Mouse (Mus musculus): ENCODE data around the gene Src. TPM values are rescaled to one million over a fixed set of nuclear protein-coding genes. Genes with fewer than 3 reads are reported as not detected.
A peak's percentile ranks its signal among the peaks of the same experiment; 100 is the strongest.

Gene Src
- polyA plus RNA-seq, 1 experiment from 2014 or later: 14.0 TPM

DNA sequence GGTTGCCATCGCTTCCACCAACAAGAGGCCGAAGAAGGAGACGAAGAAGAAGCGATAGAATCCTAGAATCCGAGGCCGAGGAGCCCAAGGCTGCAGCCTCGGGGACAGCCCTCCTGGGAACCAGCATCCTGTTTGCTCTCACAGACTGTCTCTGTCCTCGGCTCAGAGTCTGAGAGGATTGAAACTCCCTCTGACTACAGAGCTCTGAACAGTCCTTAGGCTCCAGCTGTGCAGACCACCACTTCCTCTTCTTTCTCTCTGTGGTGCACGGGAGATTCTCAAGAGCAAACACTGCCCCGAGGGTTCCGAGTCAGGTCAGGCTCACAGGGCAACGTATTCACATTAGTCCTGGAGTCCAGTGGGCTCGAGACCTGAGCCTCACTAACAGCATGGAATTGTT is 22.3 kb upstream of the Src start:
- no peak for DNase-seq (ENCODE audit: low spot score)

DNA sequence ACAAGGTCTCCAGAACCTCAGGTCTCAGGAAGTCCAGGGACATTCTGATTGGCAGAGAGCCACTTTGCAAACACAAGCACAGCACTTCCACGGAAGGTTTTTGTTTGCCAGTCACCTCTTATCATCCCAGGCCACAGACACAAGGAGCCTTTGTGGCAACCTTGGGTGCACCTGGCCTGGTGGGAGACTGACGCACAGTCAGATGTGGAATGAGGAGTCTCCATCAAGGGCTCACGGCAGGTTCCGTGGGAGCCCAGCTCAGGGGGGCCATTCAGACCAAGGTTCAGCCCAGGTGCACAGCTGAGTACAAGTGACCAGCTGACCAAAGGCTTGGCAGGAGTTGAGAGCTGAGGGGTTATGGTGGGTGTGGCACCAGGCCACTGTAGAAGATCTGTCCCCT is 20.9 kb upstream of the Src start:
- no peak for TF ChIP-seq CTCF (IDR thresholded peaks at IDR 0.05; ENCODE audit: low read depth)
- ATAC-seq (replicated peaks; ENCODE audit: low FRiP score, low read depth) (no peak), DNase-seq (ENCODE audit: low spot score) (no peak)
- Histone ChIP-seq H3K4me1 (replicated peaks; ENCODE audit: insufficient read depth, low read length) (no peaks in the 10 kb centered on the region), H3K9ac (ENCODE audit: low read depth, low read length) (no peak overlapping the region), H3K4me2 (ENCODE audit: low read length) (no peak overlapping the region), H3K27ac (no peak overlapping the region), H3K36me3 (ENCODE audit: insufficient read depth, low read length) (peaks cover 17% of the 10 kb centered on the region), H3K4me3 (replicated peaks; ENCODE audit: low read depth, low read length) (no peak overlapping the region), H3K9me3 (replicated peaks; ENCODE audit: low read length) (no peaks in the 10 kb centered on the region), H3K27me3 (ENCODE audit: insufficient read depth, low read length) (no peaks in the 10 kb centered on the region)
- WGBS: 85% methylated on average over 4 of the region's 4 CpGs

More for the DNA sequence above, 22.3 kb upstream of the Src start:
- no peak for TF ChIP-seq CTCF (IDR thresholded peaks at IDR 0.05; ENCODE audit: low read depth)
- no peak overlapping the region for H3K9ac ChIP-seq (ENCODE audit: low read depth, low read length)
- H3K27ac ChIP-seq: no peak overlapping the region
- H3K4me2 ChIP-seq (ENCODE audit: low read length): no peak overlapping the region
- WGBS: 61% methylated on average over 13 of the region's 13 CpGs
- H3K9me3 ChIP-seq (replicated peaks; ENCODE audit: low read length): no peaks in the 10 kb centered on the region
- H3K36me3 ChIP-seq (ENCODE audit: insufficient read depth, low read length): peaks cover 17% of the 10 kb centered on the region
- no peaks in the 10 kb centered on the region for H3K4me1 ChIP-seq (replicated peaks; ENCODE audit: insufficient read depth, low read length)
- ATAC-seq (replicated peaks; ENCODE audit: low FRiP score, low read depth): no peak
- H3K4me3 ChIP-seq (replicated peaks; ENCODE audit: low read depth, low read length): no peak overlapping the region
- H3K27me3 ChIP-seq (ENCODE audit: insufficient read depth, low read length): no peaks in the 10 kb centered on the region

- Histone ChIP-seq H3K27ac (no peak overlapping the region), H3K4me2 (ENCODE audit: low read length) (no peak overlapping the region), H3K9ac (ENCODE audit: low read depth, low read length) (no peak overlapping the region), H3K4me1 (replicated peaks; ENCODE audit: insufficient read depth, low read length) (no peaks in the 10 kb centered on the region), H3K9me3 (replicated peaks; ENCODE audit: low read length) (no peaks in the 10 kb centered on the region), H3K27me3 (ENCODE audit: insufficient read depth, low read length) (no peaks in the 10 kb centered on the region), H3K4me3 (replicated peaks; ENCODE audit: low read depth, low read length) (no peak overlapping the region), H3K36me3 (ENCODE audit: insufficient read depth, low read length) (peaks cover 17% of the 10 kb centered on the region)
- DNase-seq (ENCODE audit: low spot score) (no peak), ATAC-seq (replicated peaks; ENCODE audit: low FRiP score, low read depth) (no peak)
- TF ChIP-seq CTCF (IDR thresholded peaks at IDR 0.05; ENCODE audit: low read depth): peak; percentile 30; the same call in 1 of the 2 replicates
- whole genome bisulfite sequencing: 98% methylated on average over 4 of the region's 4 CpGs
Observed at GRCm38 (mm10) chr2:157398539-157398938, 19.7 kb upstream of the Src start.

GRCm38 (mm10) chr2:157399797-157400196 is 18.4 kb upstream of the Src start:
- Histone ChIP-seq H3K4me3 (replicated peaks; ENCODE audit: low read depth, low read length) (no peak overlapping the region), H3K9me3 (replicated peaks; ENCODE audit: low read length) (no peaks in the 10 kb centered on the region), H3K27me3 (ENCODE audit: insufficient read depth, low read length) (no peaks in the 10 kb centered on the region), H3K27ac (no peak overlapping the region), H3K4me1 (replicated peaks; ENCODE audit: insufficient read depth, low read length) (no peaks in the 10 kb centered on the region), H3K9ac (ENCODE audit: low read depth, low read length) (no peak overlapping the region), H3K36me3 (ENCODE audit: insufficient read depth, low read length) (peaks cover 17% of the 10 kb centered on the region), H3K4me2 (ENCODE audit: low read length) (no peak overlapping the region)
- ATAC-seq (replicated peaks; ENCODE audit: low FRiP score, low read depth): no peak
- 88% methylated on average over 10 of the region's 10 CpGs for WGBS
- TF ChIP-seq CTCF (IDR thresholded peaks at IDR 0.05; ENCODE audit: low read depth): no peak
- no peak for DNase-seq (ENCODE audit: low spot score)

GRCm38 (mm10) chr2:157400491-157400890 is 17.8 kb upstream of the Src start:
- 88% methylated on average over 6 of the region's 6 CpGs for WGBS
- H3K9ac ChIP-seq (ENCODE audit: low read depth, low read length): no peak overlapping the region
- H3K27me3 ChIP-seq (ENCODE audit: insufficient read depth, low read length): no peaks in the 10 kb centered on the region
- ATAC-seq (replicated peaks; ENCODE audit: low FRiP score, low read depth): no peak
- H3K36me3 ChIP-seq (ENCODE audit: insufficient read depth, low read length): peaks cover 17% of the 10 kb centered on the region
- no peak overlapping the region for H3K27ac ChIP-seq
- no peaks in the 10 kb centered on the region for H3K4me1 ChIP-seq (replicated peaks; ENCODE audit: insufficient read depth, low read length)
- no peaks in the 10 kb centered on the region for H3K9me3 ChIP-seq (replicated peaks; ENCODE audit: low read length)
- H3K4me3 ChIP-seq (replicated peaks; ENCODE audit: low read depth, low read length): no peak overlapping the region
- DNase-seq (ENCODE audit: low spot score): no peak
- no peak for TF ChIP-seq CTCF (IDR thresholded peaks at IDR 0.05; ENCODE audit: low read depth)
- H3K4me2 ChIP-seq (ENCODE audit: low read length): no peak overlapping the region

DNA sequence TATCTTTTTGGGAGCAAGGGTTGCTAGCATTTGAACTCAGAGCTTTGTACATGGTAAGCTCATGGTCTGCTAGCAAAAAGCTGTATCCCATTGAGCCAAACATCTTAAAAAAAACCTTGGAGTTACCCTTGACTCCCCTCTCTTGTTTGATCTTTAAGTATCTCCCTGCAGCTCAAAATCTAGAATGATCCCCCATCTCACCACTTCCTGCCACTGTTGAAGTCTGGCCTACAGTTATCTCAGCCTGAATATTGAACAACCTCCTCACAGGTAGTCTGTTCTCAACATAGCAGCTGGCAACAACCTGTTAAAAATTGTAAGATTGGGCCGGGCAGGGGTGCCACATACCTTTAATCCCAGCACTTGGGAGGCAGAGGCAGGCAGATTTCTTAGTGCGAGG is 17.0 kb upstream of the Src start:
- H3K4me3 ChIP-seq (replicated peaks; ENCODE audit: low read depth, low read length): no peak overlapping the region
- no peaks in the 10 kb centered on the region for H3K4me1 ChIP-seq (replicated peaks; ENCODE audit: insufficient read depth, low read length)
- TF ChIP-seq CTCF (IDR thresholded peaks at IDR 0.05; ENCODE audit: low read depth): no peak
- H3K9ac ChIP-seq (ENCODE audit: low read depth, low read length): no peak overlapping the region
- ATAC-seq (replicated peaks; ENCODE audit: low FRiP score, low read depth) (no peak), DNase-seq (ENCODE audit: low spot score) (no peak)
- no peaks in the 10 kb centered on the region for H3K9me3 ChIP-seq (replicated peaks; ENCODE audit: low read length)
- H3K36me3 ChIP-seq (ENCODE audit: insufficient read depth, low read length): peaks cover 12% of the 10 kb centered on the region
- 96% methylated on average over 2 of the region's 2 CpGs for WGBS
- no peak overlapping the region for H3K4me2 ChIP-seq (ENCODE audit: low read length)
- no peaks in the 10 kb centered on the region for H3K27me3 ChIP-seq (ENCODE audit: insufficient read depth, low read length)
- H3K27ac ChIP-seq: no peak overlapping the region

GRCm38 (mm10) chr2:157407596-157407995 is 10.6 kb upstream of the Src start:
- H3K4me3 ChIP-seq (replicated peaks; ENCODE audit: low read depth, low read length): no peak overlapping the region
- DNase-seq (ENCODE audit: low spot score) (no peak), ATAC-seq (replicated peaks; ENCODE audit: low FRiP score, low read depth) (no peak)
- no peaks in the 10 kb centered on the region for H3K27me3 ChIP-seq (ENCODE audit: insufficient read depth, low read length)
- no peaks in the 10 kb centered on the region for H3K36me3 ChIP-seq (ENCODE audit: insufficient read depth, low read length)
- no peak overlapping the region for H3K9ac ChIP-seq (ENCODE audit: low read depth, low read length)
- H3K4me2 ChIP-seq (ENCODE audit: low read length): no peak overlapping the region
- TF ChIP-seq CTCF (IDR thresholded peaks at IDR 0.05; ENCODE audit: low read depth): no peak
- no peak overlapping the region for H3K27ac ChIP-seq
- H3K4me1 ChIP-seq (replicated peaks; ENCODE audit: insufficient read depth, low read length): 0 out of 2 replicates have a peak, but pooled peaks cover 4% of the 10 kb centered on the region
- 83% methylated on average over 7 of the region's 7 CpGs for WGBS
- H3K9me3 ChIP-seq (replicated peaks; ENCODE audit: low read length): no peaks in the 10 kb centered on the region

Data from kidney, postnatal 0 days (tissue).